Mouse (Mus musculus): ENCODE measurements around the gene Pitpnb.

DNA sequence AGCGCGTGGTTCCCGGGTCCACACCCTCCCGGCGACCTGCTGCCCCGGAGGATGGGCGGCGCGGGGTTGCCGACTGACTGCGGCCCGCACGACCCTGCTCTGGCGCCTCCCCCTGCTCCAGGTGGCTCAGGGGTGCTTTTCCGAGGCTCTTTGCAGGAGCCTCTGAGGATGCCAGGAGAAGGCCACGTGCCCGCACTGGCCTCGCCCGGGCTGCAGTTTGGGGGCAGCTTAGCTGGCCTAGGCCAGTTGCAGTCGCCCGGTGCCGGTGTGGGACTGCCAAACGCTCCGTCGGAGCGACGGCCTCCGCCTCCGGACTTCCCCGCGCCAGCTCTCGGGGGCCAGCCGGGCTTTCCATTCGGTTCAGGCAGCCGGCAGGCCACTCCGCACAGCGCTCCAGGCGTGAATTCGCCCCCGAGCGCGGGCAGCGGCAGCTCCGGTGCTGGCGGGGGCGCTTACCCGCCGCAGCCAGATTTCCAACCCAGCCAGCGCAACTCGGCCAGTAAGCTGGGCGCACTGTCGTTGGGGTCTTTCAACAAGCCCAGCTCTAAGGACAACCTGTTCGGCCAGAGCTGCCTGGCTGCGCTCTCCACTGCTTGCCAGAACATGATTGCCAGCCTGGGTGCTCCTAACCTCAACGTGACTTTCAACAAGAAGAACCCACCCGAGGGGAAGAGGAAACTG lies 89.6 kb downstream of the Pitpnb start:
- no peak for TF ChIP-seq POLR2A (IDR thresholded peaks at IDR 0.05; ENCODE audit: borderline replicate concordance, low read depth, low read length)
- no peak for TF ChIP-seq CTCF (IDR thresholded peaks at IDR 0.05; ENCODE audit: low read depth, low read length)
